Mouse (Mus musculus): ENCODE data around the gene Tnfrsf23. TPM values are rescaled to one million over a fixed set of nuclear protein-coding genes. Genes with fewer than 3 reads are reported as not detected.
"Not testable (repeated sequence)": the region's sequence is repeated elsewhere in the genome, so short reads cannot be mapped to it uniquely, and the experiment has no call there.

Tnfrsf23 gene
- polyA plus RNA-seq, 1 experiment from 2014 or later, result 2.2 TPM

DNA sequence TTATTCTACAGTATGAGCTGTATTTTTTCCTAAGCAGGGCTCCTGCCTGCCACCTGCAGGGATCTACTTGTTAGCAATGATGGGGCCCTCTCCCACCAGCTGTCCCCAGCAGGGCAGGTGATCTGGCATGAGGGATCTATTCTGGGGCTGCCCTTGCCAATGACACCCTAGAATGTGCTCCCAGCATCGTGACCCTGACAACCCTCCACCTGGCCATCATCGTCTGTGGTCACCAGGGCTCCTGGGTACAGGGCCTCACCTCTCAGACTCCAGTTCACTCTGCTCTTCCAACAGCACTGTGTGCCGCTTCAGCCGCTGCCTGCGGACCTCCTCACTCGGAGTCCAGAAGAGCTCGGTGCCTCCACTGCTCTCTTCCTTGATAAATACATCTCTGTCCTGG, 8.9 kb upstream of the Tnfrsf23 start:
- no peak for ATAC-seq (ENCODE audit: insufficient number of reproducible peaks, insufficient read depth, low FRiP score, low read depth)
- no peaks in the 10 kb centered on the region for H3K27me3 ChIP-seq (ENCODE audit: control insufficient read depth, insufficient read depth, low read length)
- H3K9me3 ChIP-seq (ENCODE audit: control insufficient read depth, low read length), result no peaks in the 10 kb centered on the region
- H3K27ac ChIP-seq (replicated peaks in 1 of 2; ENCODE audit: control insufficient read depth in 1 of 2, insufficient read depth in 1 of 2, low read depth in 2 of 2, low read length in 2 of 2), result no peak overlapping the region
- no peak overlapping the region for H3K4me3 ChIP-seq (ENCODE audit: control insufficient read depth in 1 of 2, insufficient read depth in 1 of 2, low read depth in 1 of 2, low read length in 2 of 2)
- no peak overlapping the region for H3K4me2 ChIP-seq (ENCODE audit: low read length)
- peaks cover 7 to 9% of the 10 kb centered on the region in 2 experiments; a peak in 3 of 4 replicates for H3K4me1 ChIP-seq (ENCODE audit: control insufficient read depth in 2 of 2, insufficient read depth in 2 of 2, low read length in 2 of 2)
- 93% methylated on average over 7 of the region's 7 CpGs for WGBS
- H3K9ac ChIP-seq (ENCODE audit: low read length), result no peak overlapping the region
- peaks cover 93% of the 10 kb centered on the region for H3K36me3 ChIP-seq (ENCODE audit: control insufficient read depth, insufficient read depth, low read length)

DNA sequence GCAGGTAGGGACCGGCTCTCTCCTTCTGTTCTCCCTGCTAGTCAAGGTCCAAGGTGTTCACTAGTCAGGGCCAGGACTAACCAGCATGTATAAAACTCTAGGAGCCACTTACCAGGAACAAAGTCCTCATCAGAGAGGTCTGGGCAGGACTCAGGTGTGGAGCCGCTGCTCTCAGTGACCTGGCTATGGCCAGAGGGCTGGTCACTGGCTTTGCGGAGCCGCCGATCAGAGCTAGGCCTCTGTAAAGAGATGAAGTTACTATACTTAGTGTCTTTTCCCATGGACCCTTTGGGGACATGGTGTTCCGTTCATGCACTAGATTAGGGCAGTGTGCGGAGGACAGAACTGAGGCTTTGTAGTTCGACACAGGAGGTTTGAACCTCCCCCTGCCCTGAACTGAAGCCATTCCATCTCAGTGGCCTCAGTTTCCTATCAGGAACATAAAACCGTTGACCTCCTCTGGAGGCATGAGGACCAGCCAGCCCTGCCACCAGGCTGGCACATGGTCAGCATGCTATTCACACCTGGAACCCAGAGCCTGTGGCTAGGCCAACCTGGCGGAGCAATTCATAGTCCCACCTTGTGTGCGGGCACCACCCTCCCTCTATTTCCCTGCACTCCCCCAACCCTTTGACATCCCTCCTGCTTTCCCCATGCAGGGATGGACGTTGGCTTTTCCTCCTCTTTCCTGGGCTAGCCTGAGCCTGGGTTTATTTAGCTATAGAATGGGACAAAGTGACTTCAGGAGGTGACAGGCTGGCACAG, 7.3 kb upstream of the Tnfrsf23 start:
- Histone ChIP-seq H3K9ac (ENCODE audit: low read length) (no peak overlapping the region), H3K4me3 (ENCODE audit: control insufficient read depth in 1 of 2, insufficient read depth in 1 of 2, low read depth in 1 of 2, low read length in 2 of 2) (no peak overlapping the region), H3K27ac (replicated peaks in 1 of 2; ENCODE audit: control insufficient read depth in 1 of 2, insufficient read depth in 1 of 2, low read depth in 2 of 2, low read length in 2 of 2) (no peak overlapping the region), H3K4me2 (ENCODE audit: low read length) (no peak overlapping the region), H3K27me3 (ENCODE audit: control insufficient read depth, insufficient read depth, low read length) (no peaks in the 10 kb centered on the region), H3K9me3 (ENCODE audit: control insufficient read depth, low read length) (no peaks in the 10 kb centered on the region), H3K4me1 (ENCODE audit: control insufficient read depth in 2 of 2, insufficient read depth in 2 of 2, low read length in 2 of 2) (peaks cover 7 to 9% of the 10 kb centered on the region in 2 experiments; a peak in 3 of 4 replicates), H3K36me3 (ENCODE audit: control insufficient read depth, insufficient read depth, low read length) (peaks cover 97% of the 10 kb centered on the region)
- no peak for ATAC-seq (ENCODE audit: insufficient number of reproducible peaks, insufficient read depth, low FRiP score, low read depth)
- 91% methylated on average over 12 of the region's 12 CpGs for WGBS

DNA sequence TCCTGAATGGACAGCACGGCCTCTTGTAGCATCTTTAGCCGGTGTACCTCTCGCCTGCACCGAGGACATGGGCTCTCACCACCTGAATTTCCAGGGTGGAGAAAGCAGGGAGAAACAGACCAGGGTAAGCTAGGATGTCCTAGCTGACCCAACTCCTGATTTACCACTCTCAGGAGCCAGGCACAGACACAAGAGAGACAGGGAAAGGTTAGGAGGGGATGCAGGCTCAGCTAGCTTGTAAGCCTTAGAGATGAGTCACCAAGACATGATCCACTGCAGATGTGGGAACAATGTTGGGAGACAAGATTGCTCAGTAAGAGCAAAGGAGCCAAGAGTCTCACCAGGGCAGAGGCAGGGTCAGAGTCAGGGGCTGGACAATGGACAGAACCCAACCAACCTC, 6.2 kb upstream of the Tnfrsf23 start:
- no peaks in the 10 kb centered on the region for H3K9me3 ChIP-seq (ENCODE audit: control insufficient read depth, low read length)
- H3K4me2 ChIP-seq (ENCODE audit: low read length), result no peak overlapping the region
- H3K27ac ChIP-seq (replicated peaks in 1 of 2; ENCODE audit: control insufficient read depth in 1 of 2, insufficient read depth in 1 of 2, low read depth in 2 of 2, low read length in 2 of 2), result no peak overlapping the region
- no peak overlapping the region for H3K9ac ChIP-seq (ENCODE audit: low read length)
- H3K4me3 ChIP-seq (ENCODE audit: control insufficient read depth in 1 of 2, insufficient read depth in 1 of 2, low read depth in 1 of 2, low read length in 2 of 2), result no peak overlapping the region
- 94% methylated on average over 4 of the region's 4 CpGs for WGBS
- ATAC-seq (ENCODE audit: insufficient number of reproducible peaks, insufficient read depth, low FRiP score, low read depth), result no peak
- peaks cover 95% of the 10 kb centered on the region for H3K36me3 ChIP-seq (ENCODE audit: control insufficient read depth, insufficient read depth, low read length)
- H3K27me3 ChIP-seq (ENCODE audit: control insufficient read depth, insufficient read depth, low read length), result no peaks in the 10 kb centered on the region
- H3K4me1 ChIP-seq (ENCODE audit: control insufficient read depth in 2 of 2, insufficient read depth in 2 of 2, low read length in 2 of 2), result peaks cover 7 to 9% of the 10 kb centered on the region in 2 experiments; a peak in 3 of 4 replicates

DNA sequence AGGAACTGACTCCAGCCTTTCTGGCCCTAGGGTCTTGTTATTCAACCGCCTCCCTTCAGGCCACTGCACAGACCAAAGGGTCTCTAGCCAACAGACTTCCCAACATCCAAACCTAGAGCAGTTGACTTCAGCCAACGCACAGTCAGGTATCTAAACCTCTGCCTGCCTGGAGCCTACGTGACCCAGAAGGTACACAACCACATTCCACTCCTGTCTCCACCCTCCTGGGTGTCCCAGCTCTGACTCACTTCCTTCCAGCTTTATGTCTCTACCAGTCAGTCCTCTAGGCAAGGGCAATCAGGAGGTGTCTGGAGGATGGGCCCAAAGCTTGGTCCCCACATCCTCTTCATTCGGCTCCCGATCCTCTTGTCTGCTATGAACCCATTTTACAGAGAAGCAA, 5.5 kb upstream of the Tnfrsf23 start:
- Histone ChIP-seq H3K4me1 (ENCODE audit: control insufficient read depth in 2 of 2, insufficient read depth in 2 of 2, low read length in 2 of 2) (peaks cover 7 to 9% of the 10 kb centered on the region in 2 experiments; a peak in 3 of 4 replicates), H3K9ac (ENCODE audit: low read length) (no peak overlapping the region), H3K9me3 (ENCODE audit: control insufficient read depth, low read length) (no peaks in the 10 kb centered on the region), H3K4me2 (ENCODE audit: low read length) (no peak overlapping the region), H3K36me3 (ENCODE audit: control insufficient read depth, insufficient read depth, low read length) (peaks cover 88% of the 10 kb centered on the region), H3K27ac (replicated peaks in 1 of 2; ENCODE audit: control insufficient read depth in 1 of 2, insufficient read depth in 1 of 2, low read depth in 2 of 2, low read length in 2 of 2) (peak overlapping the region in 1 of 2 experiments; percentile 27; a peak in 1 of 4 replicates), H3K4me3 (ENCODE audit: control insufficient read depth in 1 of 2, insufficient read depth in 1 of 2, low read depth in 1 of 2, low read length in 2 of 2) (no peak overlapping the region), H3K27me3 (ENCODE audit: control insufficient read depth, insufficient read depth, low read length) (no peaks in the 10 kb centered on the region)
- no peak for ATAC-seq (ENCODE audit: insufficient number of reproducible peaks, insufficient read depth, low FRiP score, low read depth)
- 78% methylated on average over 5 of the region's 5 CpGs for WGBS

DNA sequence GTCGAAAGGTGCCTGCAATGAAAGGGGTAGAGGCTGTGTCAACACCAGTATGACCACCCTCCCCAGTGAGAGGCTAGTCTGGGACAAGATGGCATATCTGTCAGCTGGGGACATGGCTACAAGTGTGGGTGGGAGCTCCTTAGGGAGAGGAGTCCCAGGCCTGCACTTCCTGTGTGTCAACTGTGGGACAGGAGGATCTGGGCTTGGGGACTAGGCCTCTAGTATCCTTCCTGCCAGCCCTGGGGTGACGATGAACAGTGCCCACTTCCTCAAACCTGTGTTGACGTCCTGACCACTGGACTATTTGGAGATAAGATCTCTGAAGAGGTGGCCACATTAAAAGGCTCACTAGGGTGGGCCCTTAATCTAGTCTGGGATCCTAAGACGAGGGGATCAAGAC, 4.3 kb upstream of the Tnfrsf23 start:
- ATAC-seq (ENCODE audit: insufficient number of reproducible peaks, insufficient read depth, low FRiP score, low read depth), result no peak
- Histone ChIP-seq H3K4me1 (ENCODE audit: control insufficient read depth in 2 of 2, insufficient read depth in 2 of 2, low read length in 2 of 2) (peaks cover 7 to 9% of the 10 kb centered on the region in 2 experiments; a peak in 3 of 4 replicates), H3K9me3 (ENCODE audit: control insufficient read depth, low read length) (no peaks in the 10 kb centered on the region), H3K4me2 (ENCODE audit: low read length) (no peak overlapping the region), H3K36me3 (ENCODE audit: control insufficient read depth, insufficient read depth, low read length) (peaks cover 75% of the 10 kb centered on the region), H3K27ac (replicated peaks in 1 of 2; ENCODE audit: control insufficient read depth in 1 of 2, insufficient read depth in 1 of 2, low read depth in 2 of 2, low read length in 2 of 2) (no peak overlapping the region), H3K27me3 (ENCODE audit: control insufficient read depth, insufficient read depth, low read length) (no peaks in the 10 kb centered on the region), H3K9ac (ENCODE audit: low read length) (no peak overlapping the region), H3K4me3 (ENCODE audit: control insufficient read depth in 1 of 2, insufficient read depth in 1 of 2, low read depth in 1 of 2, low read length in 2 of 2) (no peak overlapping the region)
- WGBS, result 57% methylated on average over 4 of the region's 4 CpGs

DNA sequence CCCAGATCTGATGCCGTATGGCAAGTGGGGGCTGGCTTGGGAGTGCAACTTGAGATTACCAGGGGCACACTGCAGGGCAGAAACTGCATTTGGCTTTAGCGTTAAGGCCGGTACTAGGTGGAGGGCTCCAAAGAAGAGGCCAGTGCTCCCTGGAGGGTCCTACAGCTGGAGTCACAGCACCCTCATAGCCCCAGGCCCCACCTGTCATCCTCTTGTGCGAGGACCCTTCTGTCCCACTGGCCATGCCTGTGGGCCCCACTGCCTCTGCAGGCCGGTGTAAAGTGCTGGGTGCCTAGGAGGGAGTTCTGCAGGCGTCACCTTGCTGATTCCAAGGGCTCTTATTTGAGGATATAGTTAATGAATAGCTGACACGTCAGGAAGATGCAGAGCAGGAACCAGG, 3.8 kb upstream of the Tnfrsf23 start:
- H3K36me3 ChIP-seq (ENCODE audit: control insufficient read depth, insufficient read depth, low read length), result peaks cover 71% of the 10 kb centered on the region
- no peaks in the 10 kb centered on the region for H3K9me3 ChIP-seq (ENCODE audit: control insufficient read depth, low read length)
- no peaks in the 10 kb centered on the region for H3K27me3 ChIP-seq (ENCODE audit: control insufficient read depth, insufficient read depth, low read length)
- H3K4me3 ChIP-seq (ENCODE audit: control insufficient read depth in 1 of 2, insufficient read depth in 1 of 2, low read depth in 1 of 2, low read length in 2 of 2), result no peak overlapping the region
- no peak overlapping the region for H3K4me2 ChIP-seq (ENCODE audit: low read length)
- peaks cover 7 to 9% of the 10 kb centered on the region in 2 experiments; a peak in 3 of 4 replicates for H3K4me1 ChIP-seq (ENCODE audit: control insufficient read depth in 2 of 2, insufficient read depth in 2 of 2, low read length in 2 of 2)
- WGBS, result 76% methylated on average over 7 of the region's 7 CpGs
- no peak overlapping the region for H3K9ac ChIP-seq (ENCODE audit: low read length)
- ATAC-seq (ENCODE audit: insufficient number of reproducible peaks, insufficient read depth, low FRiP score, low read depth), result no peak
- H3K27ac ChIP-seq (replicated peaks in 1 of 2; ENCODE audit: control insufficient read depth in 1 of 2, insufficient read depth in 1 of 2, low read depth in 2 of 2, low read length in 2 of 2), result no peak overlapping the region

DNA sequence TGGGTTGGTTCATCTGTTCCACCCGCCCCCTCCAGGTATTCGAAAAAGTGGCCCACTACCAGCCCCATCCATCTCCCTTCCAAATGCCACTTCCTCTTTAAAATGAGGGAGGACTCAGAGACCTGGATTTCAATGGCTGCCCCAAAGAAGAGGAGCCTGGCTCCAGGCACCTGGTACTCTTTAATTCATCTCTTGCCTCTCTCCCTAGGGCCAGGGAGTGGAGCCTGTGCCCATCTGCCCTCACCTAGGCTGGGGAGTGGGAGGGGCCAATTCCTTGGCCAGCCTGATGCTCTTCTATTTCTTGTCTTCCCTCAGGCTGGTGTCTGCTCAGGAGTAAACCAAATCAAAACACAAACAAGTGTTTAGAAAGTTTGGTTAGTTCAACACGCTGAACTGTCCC, 1.0 kb upstream of the Tnfrsf23 start:
- H3K27ac ChIP-seq (replicated peaks in 1 of 2; ENCODE audit: control insufficient read depth in 1 of 2, insufficient read depth in 1 of 2, low read depth in 2 of 2, low read length in 2 of 2); H3K9ac ChIP-seq (ENCODE audit: low read length); H3K4me2 ChIP-seq (ENCODE audit: low read length); H3K4me1 ChIP-seq (ENCODE audit: control insufficient read depth in 2 of 2, insufficient read depth in 2 of 2, low read length in 2 of 2); H3K4me3 ChIP-seq (ENCODE audit: control insufficient read depth in 1 of 2, insufficient read depth in 1 of 2, low read depth in 1 of 2, low read length in 2 of 2); H3K27me3 ChIP-seq (ENCODE audit: control insufficient read depth, insufficient read depth, low read length); ATAC-seq (ENCODE audit: insufficient number of reproducible peaks, insufficient read depth, low FRiP score, low read depth); H3K9me3 ChIP-seq (ENCODE audit: control insufficient read depth, low read length): not testable (repeated sequence)
- WGBS, result 89% methylated on average over 3 of the region's 3 CpGs
- H3K36me3 ChIP-seq (ENCODE audit: control insufficient read depth, insufficient read depth, low read length), result peaks cover 43% of the 10 kb centered on the region

DNA sequence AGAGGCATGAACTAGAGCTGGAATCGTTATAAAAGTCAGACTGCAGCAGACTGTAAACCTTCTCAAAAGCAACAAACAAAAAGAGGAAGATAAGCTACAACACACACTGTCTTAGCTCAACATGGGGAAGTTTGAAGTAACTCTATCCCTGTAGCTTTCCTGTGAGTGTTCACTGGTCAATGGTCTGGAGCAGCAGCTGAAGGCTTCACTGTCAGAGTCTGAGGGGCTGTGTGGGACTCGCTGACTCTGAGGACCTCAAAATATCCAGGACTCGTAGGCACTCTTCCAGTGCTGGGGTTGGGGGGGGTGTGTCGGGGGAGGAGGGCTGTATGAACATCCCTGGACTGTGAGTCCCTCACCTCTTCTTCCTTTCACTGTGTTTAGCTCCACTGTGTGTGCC, 519 bp upstream of the Tnfrsf23 start:
- H3K27ac ChIP-seq (replicated peaks in 1 of 2; ENCODE audit: control insufficient read depth in 1 of 2, insufficient read depth in 1 of 2, low read depth in 2 of 2, low read length in 2 of 2); H3K9me3 ChIP-seq (ENCODE audit: control insufficient read depth, low read length); H3K4me1 ChIP-seq (ENCODE audit: control insufficient read depth in 2 of 2, insufficient read depth in 2 of 2, low read length in 2 of 2); H3K9ac ChIP-seq (ENCODE audit: low read length); ATAC-seq (ENCODE audit: insufficient number of reproducible peaks, insufficient read depth, low FRiP score, low read depth); H3K4me3 ChIP-seq (ENCODE audit: control insufficient read depth in 1 of 2, insufficient read depth in 1 of 2, low read depth in 1 of 2, low read length in 2 of 2); H3K27me3 ChIP-seq (ENCODE audit: control insufficient read depth, insufficient read depth, low read length): not testable (repeated sequence)
- peaks cover 38% of the 10 kb centered on the region for H3K36me3 ChIP-seq (ENCODE audit: control insufficient read depth, insufficient read depth, low read length)
- peak overlapping the region; percentile 69; the same call in 1 of the 2 replicates for H3K4me2 ChIP-seq (ENCODE audit: low read length)
- 45% methylated on average over 4 of the region's 4 CpGs for WGBS
